Mouse (Mus musculus): Measurements from ENCODE around the gene Olfr504. TPM values are rescaled to one million over a fixed set of nuclear protein-coding genes. Genes with fewer than 3 reads are reported as not detected.

Gene Olfr504
- polyA plus RNA-seq, 1 experiment from 2014 or later: not detected

Other genes starting within 250 kb of the Olfr504 start
- gene Olfr492, start 242.1 kb downstream of the Olfr504 start, polyA plus RNA-seq (2014; fragmentation: Nextera tagmentation; extraction: Ambion mirVana): not detected in 2 replicates
- gene Olfr493, start 218.8 kb downstream of the Olfr504 start, polyA plus RNA-seq (2014; fragmentation: Nextera tagmentation; extraction: Ambion mirVana): not detected in 2 replicates
- gene Olfr494, start 200.5 kb downstream of the Olfr504 start, polyA plus RNA-seq (2014; fragmentation: Nextera tagmentation; extraction: Ambion mirVana): not detected in 2 replicates
- gene Olfr495, start 172.6 kb downstream of the Olfr504 start, polyA plus RNA-seq (2014; fragmentation: Nextera tagmentation; extraction: Ambion mirVana): not detected in 2 replicates
- not detected in 2 replicates for gene Olfr497, start 145.4 kb downstream of the Olfr504 start, polyA plus RNA-seq (2014; fragmentation: Nextera tagmentation; extraction: Ambion mirVana)
- gene Olfr498, start 100.5 kb downstream of the Olfr504 start, polyA plus RNA-seq (2014; fragmentation: Nextera tagmentation; extraction: Ambion mirVana): not detected in 2 replicates
- not detected in 2 replicates for gene Olfr502, start 40.7 kb downstream of the Olfr504 start, polyA plus RNA-seq (2014; fragmentation: Nextera tagmentation; extraction: Ambion mirVana)
- gene Olfr503, start 21.3 kb downstream of the Olfr504 start, polyA plus RNA-seq (2014; fragmentation: Nextera tagmentation; extraction: Ambion mirVana): not detected in 2 replicates
- gene Olfr506, start 45.0 kb upstream of the Olfr504 start, polyA plus RNA-seq (2014; fragmentation: Nextera tagmentation; extraction: Ambion mirVana): not detected in 2 replicates
- gene Olfr507, start 56.0 kb upstream of the Olfr504 start, polyA plus RNA-seq (2014; fragmentation: Nextera tagmentation; extraction: Ambion mirVana): not detected in 2 replicates
- not detected in 2 replicates for gene Olfr508, start 64.2 kb upstream of the Olfr504 start, polyA plus RNA-seq (2014; fragmentation: Nextera tagmentation; extraction: Ambion mirVana)
- not detected in 2 replicates for gene Olfr509, start 86.1 kb upstream of the Olfr504 start, polyA plus RNA-seq (2014; fragmentation: Nextera tagmentation; extraction: Ambion mirVana)
- gene Olfr510, start 100.6 kb upstream of the Olfr504 start, polyA plus RNA-seq (2014; fragmentation: Nextera tagmentation; extraction: Ambion mirVana): not detected in 2 replicates
- not detected in 2 replicates for gene Olfr512, start 147.5 kb upstream of the Olfr504 start, polyA plus RNA-seq (2014; fragmentation: Nextera tagmentation; extraction: Ambion mirVana)
- not detected in 2 replicates for gene Olfr513, start 185.2 kb upstream of the Olfr504 start, polyA plus RNA-seq (2014; fragmentation: Nextera tagmentation; extraction: Ambion mirVana)

All from heart, embryonic 11.5 days (tissue).